Mouse (Mus musculus): ENCODE data around the gene Brd4.

Gene Brd4

GRCm38 (mm10) chr17:32280575-32280974 is 3.9 kb downstream of the Brd4 start:
- no peak for DNase-seq

DNA sequence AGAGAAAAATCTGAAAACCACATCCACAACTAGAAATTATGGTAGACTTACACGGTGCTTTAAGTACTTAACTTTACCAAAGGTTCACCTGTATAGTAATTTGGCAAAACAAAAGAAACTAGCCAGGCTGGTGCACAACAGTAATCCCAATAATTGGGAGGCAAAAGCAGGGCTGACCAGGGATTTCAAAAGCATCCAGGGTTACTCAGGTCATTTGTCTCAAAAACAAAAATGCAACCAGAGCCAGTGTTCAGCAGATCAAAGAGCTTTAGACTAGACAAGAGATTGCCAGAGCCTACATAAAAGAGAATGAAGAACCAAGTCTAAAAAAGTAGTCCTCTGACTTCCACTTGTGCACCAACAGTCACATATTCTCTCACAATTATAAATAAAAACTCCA is 7.3 kb downstream of the Brd4 start:
- no peak for DNase-seq

GRCm38 (mm10) chr17:32275568-32275967 is 9.0 kb downstream of the Brd4 start:
- DNase-seq, result no peak

GRCm38 (mm10) chr17:32269151-32269550 is 15.4 kb downstream of the Brd4 start:
- no peak for DNase-seq

DNA sequence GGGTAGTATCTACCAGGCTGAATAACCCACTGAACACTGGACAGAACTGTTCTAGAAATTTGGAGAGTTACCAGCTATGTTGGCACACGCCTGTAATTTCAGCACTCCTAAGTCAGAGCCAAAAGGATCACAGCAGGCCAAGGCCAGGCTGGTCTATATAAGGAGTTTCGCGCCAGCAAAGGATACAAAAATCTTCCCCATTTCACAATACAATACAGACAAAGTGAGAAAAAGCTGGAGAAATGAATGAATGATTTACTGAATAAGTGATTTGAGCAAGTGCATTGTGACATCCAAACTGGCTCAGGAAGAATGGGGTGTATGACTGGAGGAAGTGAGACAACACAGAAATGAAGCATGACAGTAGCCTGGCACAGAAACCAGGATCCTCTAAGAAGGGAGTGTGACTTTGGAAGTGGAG is 16.0 kb downstream of the Brd4 start:
- no peak for DNase-seq

DNA sequence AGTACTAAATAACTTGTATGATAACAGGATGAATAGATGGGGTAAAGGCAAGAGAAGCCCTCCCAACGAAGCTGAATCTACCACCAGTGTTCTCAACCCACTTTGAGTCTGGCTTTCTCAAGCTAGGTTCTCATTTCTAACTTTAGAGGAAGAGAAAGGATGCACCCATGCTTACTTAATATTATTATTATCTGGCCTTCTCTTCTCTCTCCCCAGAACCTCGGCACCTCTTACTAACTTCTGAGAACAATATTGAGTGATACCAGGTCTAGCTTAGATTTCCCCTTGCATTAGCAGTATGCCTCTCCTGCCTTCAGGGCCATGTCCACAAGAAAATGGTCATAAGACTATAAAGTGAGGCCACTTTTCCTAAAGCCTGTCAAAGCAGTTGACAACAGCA is 16.4 kb downstream of the Brd4 start:
- DNase-seq, result no peak

DNA sequence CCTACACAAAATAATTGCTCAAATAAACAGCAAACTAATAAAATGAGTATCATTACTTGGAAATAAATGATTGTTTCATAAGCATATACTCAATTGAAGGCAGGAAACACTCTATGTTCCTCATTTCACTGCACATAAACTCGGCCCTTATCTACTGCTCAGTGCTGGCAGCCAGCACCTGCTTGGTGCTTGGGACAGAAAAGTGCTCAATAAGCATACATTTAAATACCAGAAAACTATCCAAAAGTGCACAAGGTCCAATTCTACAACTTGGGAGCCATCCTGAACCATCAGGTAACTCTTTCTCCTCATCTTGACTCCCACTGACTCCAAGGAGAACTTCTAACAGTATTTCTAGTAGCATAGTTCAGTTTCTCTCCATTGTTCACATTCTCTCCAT is 16.9 kb downstream of the Brd4 start:
- DNase-seq, result no peak

DNA sequence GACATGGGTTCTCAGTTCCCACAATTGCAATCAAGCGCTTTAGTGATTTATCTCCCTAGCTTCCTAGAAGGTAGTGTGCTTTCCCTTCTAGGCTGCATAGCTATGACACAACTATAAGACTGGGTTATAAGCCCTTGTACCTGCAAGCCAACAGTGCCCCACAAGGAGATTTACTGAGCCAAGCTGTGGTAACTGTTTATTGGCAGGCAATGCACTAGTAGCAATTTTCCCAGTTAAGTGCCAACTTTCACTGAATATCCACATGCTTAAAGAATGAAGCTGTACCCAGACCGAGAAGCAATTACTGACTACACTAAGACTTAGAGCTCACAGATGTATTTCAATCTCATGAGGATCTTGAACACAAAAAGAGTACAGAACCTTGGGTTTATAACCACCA is 20.9 kb downstream of the Brd4 start:
- DNase-seq, result no peak

DNA sequence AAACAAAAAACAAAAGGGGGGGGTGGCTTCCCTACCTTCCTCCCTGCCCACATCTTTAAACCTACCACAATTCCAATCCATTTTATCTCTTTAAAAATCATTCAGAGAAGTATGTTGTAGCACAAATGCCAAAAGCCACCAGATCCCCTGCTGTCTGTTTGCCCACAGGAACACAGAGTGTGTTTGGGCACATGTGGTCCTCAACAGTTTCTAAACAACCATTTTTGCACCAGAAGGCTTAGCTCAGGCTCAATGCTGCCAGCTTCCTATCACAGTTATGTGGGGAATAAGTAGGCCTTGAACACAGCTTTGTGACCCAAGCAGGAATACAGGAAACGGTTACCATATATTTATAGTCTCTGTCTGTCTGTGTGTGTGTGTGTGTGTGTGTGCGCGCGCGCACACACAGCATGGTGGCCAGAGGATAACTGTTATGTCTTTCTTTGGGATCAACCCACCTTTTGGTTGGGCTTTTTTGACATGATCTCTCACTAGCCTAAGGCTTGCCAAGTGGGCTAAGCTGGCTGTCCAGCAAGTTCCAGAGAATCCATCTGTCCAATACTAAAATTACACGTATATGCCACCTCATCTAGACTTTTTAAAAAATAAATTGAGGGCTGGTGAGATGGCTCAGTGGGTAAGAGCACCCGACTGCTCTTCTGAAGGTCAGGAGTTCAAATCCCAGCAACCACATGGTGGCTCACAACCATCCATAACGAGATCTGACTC is 21.5 kb downstream of the Brd4 start:
- no peak for DNase-seq

- DNase-seq, result no peak
Observed at GRCm38 (mm10) chr17:32258869-32259268, 25.7 kb downstream of the Brd4 start.

DNA sequence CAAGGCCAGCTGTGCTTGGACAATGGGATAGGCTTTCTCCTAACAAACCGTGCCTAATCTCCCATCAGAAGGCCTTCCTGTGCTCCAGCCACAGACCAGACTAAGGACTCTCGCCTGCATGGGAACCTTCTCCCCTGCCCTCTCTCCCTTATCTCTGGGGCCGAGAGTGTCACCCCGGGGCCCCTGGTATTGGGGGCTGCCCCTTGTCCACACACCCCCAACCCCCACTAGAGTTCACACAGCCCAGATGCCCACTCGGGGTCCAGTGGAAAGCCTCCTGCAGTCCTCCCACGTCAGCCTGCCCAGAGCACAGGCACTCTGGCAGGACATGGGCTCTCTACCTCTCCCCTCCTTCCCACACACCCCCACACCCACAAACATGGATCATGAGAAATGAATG is 26.6 kb downstream of the Brd4 start:
- no peak for DNase-seq

DNA sequence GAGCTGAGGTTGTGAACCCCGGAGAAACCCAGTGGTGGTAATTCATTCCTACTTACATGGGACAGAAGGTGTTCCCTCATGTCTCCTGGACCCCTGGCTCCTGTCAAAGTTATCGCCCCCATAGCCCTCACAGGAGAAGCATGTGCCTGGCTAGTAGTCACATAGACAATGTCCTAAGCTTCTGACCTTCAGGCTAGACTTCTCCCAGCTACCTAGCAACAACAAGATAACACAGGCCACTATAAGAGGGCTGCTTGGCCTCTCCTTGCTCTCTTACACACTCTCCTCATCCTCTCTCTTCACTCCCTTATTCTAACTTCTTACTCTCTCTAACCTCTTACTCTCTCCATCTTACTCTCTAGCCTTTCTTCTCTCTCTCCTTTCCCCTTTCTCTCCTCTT is 27.1 kb downstream of the Brd4 start:
- no peak for DNase-seq

DNA sequence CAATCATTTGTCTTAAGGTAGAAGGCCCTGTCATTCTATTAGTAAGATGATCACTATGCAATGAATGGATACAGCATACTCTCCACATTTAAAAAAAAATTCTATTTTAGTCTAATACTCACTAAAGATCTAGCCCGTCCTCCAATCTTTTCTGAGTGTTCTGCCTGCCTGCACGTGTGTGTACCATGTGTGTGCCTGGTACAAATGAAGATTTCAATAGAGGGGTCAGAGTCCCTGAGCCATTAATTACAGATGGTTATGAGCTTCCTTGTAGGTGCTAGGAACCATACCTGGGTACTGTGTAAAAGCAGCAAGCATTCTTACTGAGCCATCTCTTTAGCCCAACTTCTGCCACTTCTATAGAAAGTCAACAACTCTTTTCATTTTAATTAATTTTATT is 27.6 kb downstream of the Brd4 start:
- no peak for DNase-seq

GRCm38 (mm10) chr17:32253261-32253660 is 31.3 kb downstream of the Brd4 start:
- DNase-seq, result no peak

- DNase-seq, result no peak
Observed at GRCm38 (mm10) chr17:32251827-32252470, 32.6 kb downstream of the Brd4 start.

DNA sequence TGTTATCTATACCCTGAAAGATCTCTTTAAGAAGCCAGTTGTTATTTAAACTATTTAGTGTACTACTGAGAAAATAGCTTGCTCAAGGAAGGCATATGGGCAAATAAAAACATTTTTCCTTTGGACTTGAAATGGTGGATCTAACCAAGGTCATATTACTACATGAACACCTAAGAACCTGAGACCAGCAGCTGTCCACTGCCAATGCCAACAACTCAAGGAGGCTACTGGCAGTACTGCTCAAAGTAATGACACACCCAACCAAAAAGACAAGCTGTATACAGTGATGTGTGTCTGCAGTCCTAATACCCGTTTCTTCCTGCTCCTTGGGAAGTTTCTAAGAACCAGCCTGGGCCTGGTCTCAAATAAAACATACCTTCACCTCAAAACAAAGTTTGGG is 34.5 kb downstream of the Brd4 start:
- DNase-seq, result no peak

- no peak for DNase-seq
Observed at GRCm38 (mm10) chr17:32248192-32248591, 36.3 kb downstream of the Brd4 start.

DNA sequence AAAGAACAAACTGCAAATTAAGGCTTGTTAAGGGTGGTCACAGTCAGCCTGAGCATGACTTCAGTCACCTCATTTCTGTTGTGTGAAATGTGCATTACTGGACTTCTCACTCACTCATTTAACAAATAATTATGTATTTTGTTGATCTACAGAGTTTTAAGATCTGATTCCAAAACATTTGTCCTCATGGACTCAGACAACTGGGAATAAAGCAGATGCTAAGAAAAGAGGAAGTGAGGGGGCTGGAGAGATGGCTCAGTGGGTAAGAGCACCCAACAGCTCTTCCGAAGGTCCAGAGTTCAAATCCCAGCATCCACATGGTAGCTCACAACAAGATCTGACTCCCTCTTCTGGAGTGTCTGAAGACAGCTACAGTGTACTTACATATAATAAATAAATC is 36.9 kb downstream of the Brd4 start:
- no peak for DNase-seq

DNA sequence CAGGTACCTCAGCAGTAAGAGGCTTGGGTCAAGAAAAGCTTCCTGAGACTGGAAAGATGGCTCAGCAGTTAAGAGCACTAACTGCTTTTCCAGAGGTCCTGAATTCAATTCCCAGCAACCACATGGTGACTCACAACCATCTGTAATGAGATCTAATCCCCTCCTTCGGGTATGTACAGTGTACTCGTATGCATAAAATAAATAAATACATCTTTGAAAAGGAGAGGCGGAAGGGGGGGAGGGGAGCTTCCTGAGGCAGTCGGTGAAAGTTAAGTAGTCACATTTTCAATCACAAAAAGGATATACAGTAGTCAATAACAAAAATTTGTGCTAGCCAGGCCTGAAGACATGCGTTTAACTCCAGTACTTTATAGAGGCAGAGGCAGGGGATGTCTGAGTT is 38.4 kb downstream of the Brd4 start:
- no peak for DNase-seq

- DNase-seq, result no peak
Observed at GRCm38 (mm10) chr17:32240881-32241531, 43.5 kb downstream of the Brd4 start.

DNA sequence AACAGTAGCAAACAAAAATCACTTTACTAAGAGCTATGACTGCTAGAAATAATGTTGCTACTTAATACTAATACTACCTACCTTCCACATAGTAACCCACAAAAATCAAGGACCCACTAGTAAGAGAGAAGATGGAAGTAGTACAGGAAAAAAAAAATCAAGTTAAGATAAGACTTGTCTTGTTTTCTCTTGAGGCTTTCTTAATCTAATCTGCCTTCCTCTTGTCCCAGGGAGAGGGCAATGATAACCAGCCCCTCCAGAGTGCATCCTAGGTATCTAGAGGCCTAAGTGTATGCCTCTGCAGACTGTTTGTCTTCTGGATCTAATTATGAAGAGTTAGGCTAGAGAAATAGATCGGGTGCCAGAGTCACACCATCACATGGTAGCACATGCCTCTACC is 45.9 kb downstream of the Brd4 start:
- no peak for DNase-seq

DNA sequence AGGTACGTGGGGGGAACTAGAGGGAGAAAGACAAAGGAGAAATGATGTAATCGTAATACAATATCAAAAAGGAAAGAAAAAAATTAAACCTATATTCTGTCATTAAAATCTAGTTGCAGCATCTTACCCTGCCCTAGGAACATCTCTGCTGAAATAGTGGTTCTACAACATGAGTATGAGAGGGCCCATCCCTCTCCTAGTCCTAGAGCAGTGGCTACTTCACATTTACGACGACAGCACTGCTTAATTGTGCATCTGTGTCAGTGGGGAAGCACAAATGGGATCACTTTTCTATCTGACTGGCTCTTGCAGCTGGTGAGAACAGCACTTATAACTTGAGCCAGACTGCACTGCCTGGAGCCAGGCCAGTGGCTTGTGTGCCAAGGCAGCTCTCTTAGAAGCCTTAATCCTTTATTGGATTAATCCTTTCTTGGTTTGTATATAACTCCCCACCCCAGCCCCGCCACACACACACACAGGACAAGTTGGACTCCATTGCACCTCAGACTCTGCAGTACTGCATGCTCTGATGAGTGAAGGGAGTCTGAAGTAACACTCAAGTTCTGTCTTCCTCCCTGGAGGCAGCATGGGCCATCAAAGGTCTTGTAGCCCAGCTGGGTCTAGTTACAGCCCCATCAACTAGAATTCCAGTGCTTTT is 48.9 kb downstream of the Brd4 start:
- peak; percentile 44 for DNase-seq

- DNase-seq, result no peak
Observed at GRCm38 (mm10) chr17:32233174-32233573, 51.3 kb downstream of the Brd4 start.

- DNase-seq, result no peak
Observed at GRCm38 (mm10) chr17:32229256-32229655, 55.3 kb downstream of the Brd4 start.

Measured in kidney, adult 18-20 months (tissue).